Mouse (Mus musculus): ENCODE results near the gene Pxylp1. TPM values are rescaled to one million over a fixed set of nuclear protein-coding genes. Genes with fewer than 3 reads are reported as not detected.

Pxylp1 gene
- total RNA-seq, 2 experiments from 2014 or later: 14.5 to 21.3 TPM

DNA sequence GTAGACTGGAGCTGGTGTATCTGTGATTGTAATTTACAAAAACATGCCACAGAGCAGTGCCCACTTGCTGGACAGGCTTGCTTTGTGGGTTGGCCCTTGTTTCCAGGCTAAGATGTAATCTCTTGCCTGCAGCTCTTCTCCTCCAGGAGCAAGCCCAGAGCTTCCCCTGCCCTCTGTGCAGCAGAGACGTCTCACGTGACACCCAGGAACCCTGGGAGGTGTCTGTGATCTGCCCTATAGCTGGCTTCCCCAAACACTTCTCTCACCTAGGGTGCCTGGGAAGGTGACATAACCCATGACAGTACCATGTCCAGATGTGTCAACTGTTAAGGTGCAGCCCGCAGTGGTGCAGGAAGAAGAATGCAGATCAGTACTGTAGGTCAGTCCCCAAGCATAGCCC lies 28.9 kb downstream of the Pxylp1 start:
- intact Hi-C loops (cut with DNase I): no loop called here

DNA sequence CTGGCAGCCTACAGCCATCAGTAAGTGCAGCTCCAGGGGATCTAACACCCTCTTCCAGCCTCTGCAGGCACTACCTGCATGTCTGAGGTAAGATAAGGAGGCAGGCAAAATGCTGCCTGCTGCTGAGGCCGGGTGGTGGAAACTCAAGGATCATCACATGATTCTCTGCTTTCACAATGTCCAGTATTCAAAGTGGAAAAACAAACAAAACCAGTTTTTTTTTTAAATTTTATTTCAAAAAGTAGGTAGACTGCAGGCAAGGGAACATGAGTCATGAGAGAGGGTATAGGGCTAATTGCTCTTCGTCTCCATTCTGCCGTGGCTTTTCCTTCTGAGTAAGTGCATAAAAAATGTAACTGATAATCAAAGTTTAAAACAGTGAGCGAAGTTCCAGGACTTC lies 29.6 kb downstream of the Pxylp1 start:
- intact Hi-C loops (cut with DNase I): no loop called here
- DNase-seq: no peak

More for the DNA sequence above, 28.9 kb downstream of the Pxylp1 start:
- no peak for DNase-seq

DNA sequence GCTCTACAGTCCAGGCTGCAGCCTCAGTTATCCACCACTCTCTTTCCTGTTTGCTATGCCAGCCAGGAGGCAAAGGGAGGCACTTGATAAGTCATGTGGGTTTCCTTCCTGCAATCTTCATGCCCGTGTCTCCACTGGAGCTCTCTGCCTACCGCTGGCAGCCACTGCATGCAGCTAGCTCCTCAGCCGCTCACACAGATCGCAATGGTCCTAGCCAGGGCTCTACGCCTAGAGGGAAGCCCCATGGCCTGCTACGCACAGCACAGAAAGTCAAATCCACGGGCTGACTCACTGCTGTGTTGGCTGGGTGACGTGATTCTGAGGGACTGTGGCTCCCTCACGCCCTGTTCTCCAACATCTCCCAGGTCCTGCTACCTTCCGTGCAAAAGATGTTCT lies 31.4 kb downstream of the Pxylp1 start:
- DNase-seq: no peak
- intact Hi-C loops (cut with DNase I): no loop called here

DNA sequence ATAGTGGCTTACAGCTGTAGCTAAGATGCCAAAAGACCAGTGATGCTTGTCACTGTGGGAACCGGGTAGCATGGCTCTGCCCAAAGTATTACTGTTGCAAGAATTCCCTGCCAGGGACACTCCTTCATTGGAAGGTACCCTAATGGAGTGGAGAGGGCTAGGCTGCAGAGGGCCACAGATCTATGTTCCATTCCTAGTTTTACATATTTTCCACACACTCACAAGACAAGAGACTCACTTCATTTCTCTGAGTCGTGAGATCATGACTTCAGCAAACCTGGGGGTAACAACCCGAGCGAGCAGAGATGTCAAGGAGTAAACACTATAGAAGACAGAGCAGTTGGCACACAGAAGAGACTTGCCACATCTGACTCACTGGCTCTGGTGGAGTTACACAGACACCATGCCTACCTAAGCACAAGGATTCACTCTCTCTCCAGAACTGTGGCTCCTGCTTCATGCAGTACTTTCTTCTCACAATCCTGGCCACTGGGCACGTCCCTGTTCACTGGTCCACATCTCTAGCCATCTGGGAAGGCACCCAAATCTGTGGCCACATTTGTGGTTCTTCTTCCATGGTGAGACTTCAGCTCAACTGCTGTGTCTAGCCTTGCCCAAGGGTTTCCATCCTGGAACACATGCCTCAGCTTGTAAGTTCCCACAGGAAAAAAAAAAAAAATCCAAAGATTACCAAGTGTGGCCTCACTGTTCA lies 31.9 kb downstream of the Pxylp1 start:
- intact Hi-C loops (cut with DNase I): no loop called here
- DNase-seq: no peak

DNA sequence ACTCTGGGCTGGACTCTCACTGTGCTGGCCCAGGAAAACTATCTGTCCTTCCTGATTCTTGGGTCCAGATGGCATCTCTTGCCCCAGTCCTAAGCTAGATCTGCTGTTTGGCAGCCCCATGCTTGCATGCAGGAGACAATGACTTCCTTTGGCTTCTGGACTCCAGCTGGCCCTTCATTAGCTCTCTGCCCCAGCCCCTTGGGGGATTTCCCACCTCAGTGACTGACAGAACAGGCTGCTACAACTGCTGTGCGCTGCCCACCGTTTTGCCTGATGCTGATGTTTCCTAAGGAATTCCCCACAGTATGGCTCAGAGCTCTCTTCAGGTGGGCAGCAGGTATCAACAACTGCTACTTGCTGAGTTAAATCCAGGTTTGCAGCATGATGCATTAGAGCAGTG lies 33.4 kb downstream of the Pxylp1 start:
- intact Hi-C loops (cut with DNase I): no loop called here
- no peak for DNase-seq

DNA sequence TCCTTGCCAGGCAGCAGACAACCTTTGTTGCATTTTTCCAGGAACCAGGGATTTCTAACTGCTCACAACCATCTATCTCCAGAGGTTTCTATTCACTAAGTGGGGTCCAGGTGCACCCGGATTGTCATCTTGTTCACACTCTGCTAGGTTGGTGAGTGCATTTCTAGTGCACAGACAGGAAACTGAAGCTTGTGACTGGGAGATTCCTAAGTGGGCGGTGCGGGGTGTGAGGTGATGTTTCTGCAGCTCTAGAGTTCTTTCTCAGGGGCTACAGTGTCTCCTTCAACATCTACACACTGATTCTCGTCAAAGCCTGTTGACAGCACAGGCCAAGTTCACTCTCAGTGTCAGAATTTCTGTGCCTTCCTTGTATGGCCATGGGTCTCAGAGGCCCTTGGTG lies 34.6 kb downstream of the Pxylp1 start:
- intact Hi-C loops (cut with DNase I): no loop called here
- DNase-seq: no peak

DNA sequence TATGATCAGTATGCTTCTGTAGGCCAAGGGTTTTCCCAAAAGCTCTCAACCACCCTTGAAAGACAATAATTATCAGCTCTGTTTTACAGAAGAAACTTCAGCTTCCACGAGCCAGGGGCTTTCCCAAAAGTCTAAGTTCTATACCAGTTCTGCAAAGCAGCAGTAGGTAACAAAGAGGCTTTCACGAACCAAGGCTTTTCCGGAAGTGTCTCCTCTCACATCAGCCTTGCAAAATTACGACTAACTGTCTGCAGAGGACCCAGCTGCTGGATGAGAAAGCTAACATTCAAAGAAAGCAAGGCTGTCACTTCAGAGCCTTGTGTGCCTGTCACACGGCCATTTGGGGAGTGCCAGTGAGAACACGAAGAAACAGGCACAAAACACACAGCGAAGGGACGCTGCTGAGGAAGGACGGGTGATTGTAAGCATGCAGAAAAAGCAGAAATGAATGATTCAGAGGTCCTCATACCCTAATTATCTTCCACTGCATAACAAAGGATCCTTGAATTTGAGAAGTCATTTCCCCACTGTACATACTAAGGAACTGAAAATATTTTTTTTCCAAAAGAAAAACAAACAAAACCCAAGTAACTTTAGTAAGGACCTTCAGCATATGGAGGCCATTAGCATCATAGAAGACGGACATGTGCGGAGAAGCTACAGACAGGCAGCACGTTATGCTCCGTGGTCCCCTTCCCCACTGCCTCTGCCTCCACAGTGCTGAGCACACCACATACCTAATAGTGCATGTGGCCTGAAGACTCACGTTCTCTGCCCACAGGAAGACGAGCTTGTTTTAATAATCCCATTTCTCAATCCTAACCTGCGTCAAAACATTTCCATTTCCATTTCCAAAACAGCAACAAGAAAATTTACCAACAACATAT lies 38.9 kb downstream of the Pxylp1 start:
- intact Hi-C loops (cut with DNase I): no loop called here
- no peak for DNase-seq

DNA sequence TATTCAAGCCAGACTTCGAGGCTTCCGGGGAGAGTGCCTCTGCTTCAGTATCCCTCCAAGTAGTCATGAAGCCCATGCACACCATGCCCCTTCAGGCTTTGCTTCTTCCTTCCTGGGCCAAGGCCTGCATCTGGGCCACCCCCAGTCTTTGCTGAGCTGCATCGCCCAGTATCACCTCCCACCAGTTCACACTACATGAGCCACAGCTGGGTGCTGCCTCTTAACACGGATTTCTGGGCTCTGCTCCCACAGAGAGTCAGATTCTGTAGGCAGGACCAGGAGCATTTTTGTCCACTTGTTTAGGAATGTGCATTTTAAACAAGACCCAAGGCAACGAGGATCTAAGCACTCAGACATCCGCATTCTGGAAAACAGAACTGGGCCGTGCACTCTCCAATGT lies 40.8 kb downstream of the Pxylp1 start:
- DNase-seq: no peak
- intact Hi-C loops (cut with DNase I): no loop called here

DNA sequence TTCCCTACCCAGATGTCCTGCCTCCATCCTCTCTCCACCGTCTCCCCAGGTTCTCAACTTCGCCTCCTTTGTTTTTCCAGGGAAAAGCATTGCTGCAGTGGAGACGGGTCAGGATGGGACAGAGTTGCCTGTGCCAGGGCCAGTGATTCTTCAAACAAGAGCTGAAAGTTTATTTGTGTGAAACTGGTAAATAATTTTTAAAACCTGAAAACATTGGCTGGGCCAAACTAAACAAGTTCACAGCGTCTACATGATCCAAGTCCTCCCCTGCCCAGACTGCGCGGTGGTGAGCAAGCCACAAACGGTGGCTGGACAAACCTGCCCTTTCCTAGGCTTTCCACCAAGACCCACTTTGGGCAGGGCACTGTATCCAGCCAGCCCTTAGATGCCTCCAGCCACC lies 41.4 kb downstream of the Pxylp1 start:
- DNase-seq: no peak
- intact Hi-C loops (cut with DNase I): no loop called here

DNA sequence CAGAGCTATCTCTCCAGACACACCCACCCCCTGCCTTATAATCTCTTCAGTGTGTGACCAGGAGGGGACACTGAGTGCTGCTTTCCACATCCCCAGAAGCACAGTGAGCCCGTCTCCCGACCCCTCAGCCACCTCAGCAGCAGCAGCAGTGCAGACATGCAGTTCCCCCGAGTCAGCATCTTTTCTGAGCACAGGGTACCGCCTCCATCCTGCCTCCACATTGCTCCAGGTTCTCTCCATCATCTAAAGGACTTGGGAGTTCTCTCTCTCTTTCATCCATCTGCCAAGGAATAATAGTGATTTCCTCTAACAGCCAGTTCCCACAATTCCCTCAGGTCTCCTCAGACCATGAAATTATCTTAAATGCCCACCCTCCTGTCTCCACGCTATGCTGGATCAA lies 43.5 kb downstream of the Pxylp1 start:
- intact Hi-C loops (cut with DNase I): no loop called here
- no peak for DNase-seq

DNA sequence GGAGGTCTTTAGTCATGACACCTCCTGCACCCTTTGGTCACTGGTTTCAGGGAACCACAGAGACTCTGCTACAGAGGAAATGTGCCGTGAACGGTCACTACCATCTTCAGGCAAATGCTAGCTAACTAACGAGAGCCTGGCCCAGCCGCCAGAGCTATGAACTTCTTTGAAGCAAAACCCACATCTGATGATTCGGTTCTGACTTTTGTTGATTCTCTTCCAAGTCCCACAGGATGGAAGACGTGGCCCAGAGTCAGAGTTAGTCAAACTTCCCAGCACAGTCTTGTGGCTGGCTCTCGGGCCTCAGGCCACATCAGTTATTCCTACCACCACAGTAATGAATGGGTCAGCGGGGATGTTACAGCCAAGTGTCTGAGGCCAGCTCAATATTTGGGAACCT lies 46.1 kb downstream of the Pxylp1 start:
- no peak for DNase-seq
- intact Hi-C loops (cut with DNase I): no loop called here

DNA sequence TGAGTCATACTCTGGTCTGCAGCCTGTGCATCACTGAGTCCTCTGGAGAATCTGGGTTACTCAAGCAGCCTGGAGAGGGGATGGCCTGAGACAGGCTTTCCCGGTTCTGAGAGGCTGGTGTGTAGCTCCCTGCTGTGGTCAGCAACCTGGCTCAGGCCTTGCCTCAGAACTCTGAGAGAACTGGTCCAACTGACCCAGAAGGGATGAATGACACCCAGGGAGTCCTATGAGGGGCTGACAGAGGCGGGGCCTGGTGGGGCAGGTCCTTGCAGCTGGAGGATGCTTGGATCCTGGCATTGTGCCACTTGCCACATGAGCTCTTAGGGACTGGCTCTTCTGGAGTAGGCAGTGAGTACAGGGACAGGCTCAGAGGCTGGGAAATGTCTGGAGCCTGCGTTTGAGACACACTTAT lies 47.7 kb downstream of the Pxylp1 start:
- peak; percentile 52 to 66 for DNase-seq
- intact Hi-C loops (cut with DNase I): no loop called here

DNA sequence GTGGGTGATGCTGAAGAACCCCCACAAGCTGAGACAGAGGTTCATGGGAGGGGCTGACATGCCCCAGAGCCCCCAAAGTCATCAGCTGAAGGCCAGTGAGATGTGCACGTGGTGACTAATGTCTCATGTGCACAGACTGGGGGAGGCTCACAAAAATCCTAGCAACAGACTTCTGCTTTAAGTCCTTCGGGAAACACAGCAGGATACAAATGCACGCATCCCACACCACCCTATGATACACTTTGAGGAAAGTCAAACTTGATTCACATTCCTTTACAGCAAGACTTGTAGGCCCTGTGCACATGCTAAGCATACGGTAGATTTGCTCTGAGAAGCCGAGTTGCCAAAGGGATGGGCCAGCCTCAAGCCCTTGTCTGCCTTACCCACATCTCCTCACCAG lies 53.1 kb downstream of the Pxylp1 start:
- intact Hi-C loops (cut with DNase I): loop anchor here (2.0 kb wide), 1 partner anchor 49 kb away; no protein-coding TSS in a partner anchor
- no peak for DNase-seq

DNA sequence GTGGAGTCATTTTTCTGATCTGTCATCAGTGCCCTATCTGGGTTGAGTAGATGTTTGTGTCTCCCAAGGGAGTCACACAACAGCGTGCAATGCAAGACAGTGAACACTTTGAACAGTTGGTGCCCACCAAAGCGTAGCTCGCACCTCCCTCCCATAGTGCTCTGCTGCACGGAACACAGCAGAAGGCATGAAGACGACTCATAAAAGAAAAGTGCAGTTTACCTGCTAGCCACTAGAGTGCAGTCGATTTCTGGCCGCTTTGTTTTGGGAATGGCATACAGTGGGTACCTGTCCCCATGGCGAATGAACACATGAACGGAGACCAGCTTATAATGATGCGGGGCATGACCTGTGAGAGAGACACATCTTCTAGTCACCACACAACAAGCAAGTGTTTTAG lies 53.6 kb downstream of the Pxylp1 start:
- intact Hi-C loops (cut with DNase I): loop anchor here (2.0 kb wide), 1 partner anchor 50 kb away; no protein-coding TSS in a partner anchor
- DNase-seq: peak; percentile 12 to 18

DNA sequence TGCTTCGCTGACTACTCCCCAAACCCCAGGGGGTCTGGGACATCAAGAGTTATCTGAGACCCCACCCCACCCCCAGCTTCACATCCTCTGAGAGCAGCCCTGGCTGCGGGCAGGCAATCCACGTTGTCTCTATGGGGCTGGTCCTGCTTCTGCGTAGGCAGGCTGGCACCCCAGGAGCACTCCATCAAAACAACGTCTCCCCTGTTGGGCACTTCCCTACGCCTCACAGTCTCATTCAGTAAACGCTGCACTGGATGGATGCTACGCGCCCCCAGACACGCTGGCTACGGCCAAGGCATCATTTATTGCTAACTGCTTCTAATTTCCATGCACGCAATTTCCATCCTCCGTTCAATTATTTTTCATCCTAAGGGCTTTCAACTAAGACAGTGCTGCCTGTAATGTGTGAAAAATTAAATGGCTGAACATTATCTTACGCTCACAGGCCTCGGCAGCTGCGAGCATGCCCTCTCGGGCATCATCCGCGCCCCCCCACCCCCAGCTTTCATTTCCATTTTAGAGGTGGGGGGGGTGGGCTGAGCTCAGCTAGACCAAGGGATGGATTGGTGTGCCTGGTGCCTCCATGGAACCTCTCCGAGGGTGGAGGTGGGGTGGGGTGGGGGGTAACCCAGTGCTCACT lies 54.6 kb downstream of the Pxylp1 start:
- intact Hi-C loops (cut with DNase I): loop anchor here (2.0 kb wide), 1 partner anchor 51 kb away; no protein-coding TSS in a partner anchor
- DNase-seq: no peak

DNA sequence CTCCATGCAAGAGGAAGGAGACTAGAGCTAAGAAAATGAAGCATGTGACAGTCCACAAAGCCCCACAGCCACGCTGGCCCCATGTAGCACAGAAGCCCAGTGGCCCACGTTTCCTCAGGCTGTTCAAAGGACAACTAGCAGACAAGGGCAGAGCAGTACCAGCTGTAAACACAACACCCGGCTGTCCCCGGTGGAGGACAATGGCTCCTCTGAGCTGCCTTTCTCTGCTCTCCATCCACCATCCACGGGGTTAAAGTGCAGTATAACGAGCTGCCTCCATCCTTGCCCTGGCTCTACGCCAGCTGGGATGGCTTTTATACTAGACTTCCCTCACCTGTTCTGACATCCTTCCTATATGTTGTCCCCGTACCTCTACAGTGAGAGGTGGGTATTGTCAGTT lies 55.5 kb downstream of the Pxylp1 start:
- no peak for DNase-seq
- intact Hi-C loops (cut with DNase I): no loop called here

DNA sequence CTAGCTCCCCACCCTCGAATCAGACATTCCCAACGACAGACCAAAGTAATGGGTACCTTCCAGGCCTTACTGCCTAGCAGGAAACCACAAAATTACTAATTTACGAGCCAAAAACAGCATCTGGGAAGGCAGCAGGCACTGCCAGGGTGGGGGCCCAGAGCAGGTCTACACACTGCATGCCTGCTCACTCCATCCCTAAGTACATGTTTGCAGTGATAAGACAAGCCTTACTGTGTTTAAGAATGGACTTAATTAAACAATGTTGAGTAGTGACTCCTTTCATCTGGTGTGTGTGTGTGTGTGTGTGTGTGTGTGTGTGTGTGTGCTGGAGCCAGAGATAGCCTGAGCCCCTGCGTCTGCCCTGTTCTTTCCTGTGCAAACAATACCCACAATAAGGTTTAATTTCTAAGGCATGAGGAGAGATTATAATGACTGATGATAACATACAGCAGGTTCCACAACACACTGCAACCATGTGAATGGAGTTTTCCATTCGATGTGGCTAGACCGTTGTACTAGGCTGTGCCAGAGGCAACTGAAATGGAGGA lies 57.0 kb downstream of the Pxylp1 start:
- DNase-seq: no peak
- intact Hi-C loops (cut with DNase I): no loop called here

DNA sequence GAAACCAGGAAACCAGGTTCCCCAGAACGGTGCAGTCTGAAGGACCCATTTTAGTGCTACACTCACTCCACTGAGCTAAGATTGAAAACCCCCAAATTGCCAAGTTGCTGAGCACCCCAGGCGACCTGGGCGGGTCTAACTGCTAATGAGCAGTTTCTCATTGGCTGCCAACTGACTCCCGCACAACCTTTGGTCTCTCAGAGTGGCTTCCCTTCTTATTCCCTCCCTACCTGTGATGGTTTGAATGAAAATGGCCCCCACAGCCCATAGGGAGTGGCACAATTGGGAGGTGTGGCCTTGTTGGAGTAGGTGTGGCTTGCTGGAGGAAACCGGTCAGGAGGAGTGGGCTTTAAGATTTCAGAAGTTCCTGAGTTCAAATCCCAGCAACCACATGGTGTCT lies 58.9 kb downstream of the Pxylp1 start:
- intact Hi-C loops (cut with DNase I): no loop called here
- no peak for DNase-seq

DNA sequence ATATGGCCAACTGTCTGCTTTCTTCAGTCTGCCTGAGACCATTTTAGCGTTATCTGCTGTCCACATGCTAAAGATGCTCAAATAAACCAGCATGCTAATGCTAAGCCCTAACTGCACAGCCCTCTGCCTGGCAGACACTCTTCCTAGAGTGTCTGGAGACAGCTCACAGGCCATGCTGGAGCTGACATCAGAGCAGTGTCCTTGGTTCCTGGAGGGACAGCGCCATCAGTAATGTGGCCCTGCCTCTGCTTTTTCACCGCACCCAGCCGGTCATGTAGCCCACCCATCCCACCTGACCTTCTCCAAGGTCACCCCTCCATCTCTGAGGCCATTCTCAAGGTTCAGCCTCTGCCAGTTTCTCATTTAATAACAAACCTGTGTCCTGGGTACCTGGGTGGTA lies 60.0 kb downstream of the Pxylp1 start:
- no peak for DNase-seq
- intact Hi-C loops (cut with DNase I): no loop called here

DNA sequence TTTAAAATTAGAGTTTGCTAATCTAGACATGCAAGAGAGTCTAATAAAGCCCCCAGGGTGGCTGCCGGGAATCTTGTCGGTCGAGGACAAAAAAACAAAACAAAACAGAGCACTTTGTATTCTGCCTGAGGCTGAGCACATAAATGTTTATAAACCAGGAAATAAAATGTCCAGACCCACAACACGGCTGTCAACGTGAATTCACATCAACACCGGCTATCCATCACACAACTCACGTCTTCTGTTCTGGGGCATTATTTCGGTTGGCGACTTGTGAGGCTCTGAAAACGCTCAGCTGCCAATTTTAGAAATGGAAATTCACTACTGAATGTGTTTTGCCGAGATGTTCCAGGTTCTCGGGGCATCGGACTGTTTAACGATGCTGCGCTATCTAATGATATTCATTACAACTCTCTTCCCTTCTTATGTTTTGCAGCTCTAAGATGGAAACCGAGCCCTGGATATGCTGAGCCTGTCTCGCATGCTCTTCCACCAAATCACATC lies 61.6 kb downstream of the Pxylp1 start:
- intact Hi-C loops (cut with DNase I): no loop called here
- DNase-seq: no peak

DNA sequence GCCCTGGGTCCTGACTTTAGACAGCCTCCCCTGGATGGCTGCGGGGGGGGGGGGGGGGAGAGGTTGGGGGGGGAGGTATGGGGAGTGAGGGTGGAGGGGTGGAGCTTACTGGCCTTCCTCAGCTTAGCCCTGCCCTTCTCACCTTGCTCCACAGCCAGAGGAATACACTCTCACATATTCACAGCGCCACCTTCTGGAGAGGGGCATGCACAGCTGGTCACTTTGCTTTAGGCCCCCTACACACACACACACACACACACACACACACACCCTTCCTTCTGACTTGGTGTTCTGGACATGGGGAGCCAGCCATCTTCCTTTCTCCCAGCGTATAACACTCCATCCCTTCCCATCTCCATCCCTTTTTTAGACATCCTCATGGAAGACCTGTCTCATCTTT lies 62.8 kb downstream of the Pxylp1 start:
- intact Hi-C loops (cut with DNase I): no loop called here
- DNase-seq: no peak

Data from heart, postnatal 36 days (tissue).